Mouse (Mus musculus) forebrain, embryonic 15.5 days (tissue): Measurements from ENCODE around the gene Sfxn3. TPM values are rescaled to one million over a fixed set of nuclear protein-coding genes. Genes with fewer than 3 reads are reported as not detected.
"Not testable (repeated sequence)": the region's sequence is repeated elsewhere in the genome, so short reads cannot be mapped to it uniquely, and the experiment has no call there.

ENCODE experiments used
- ATAC-seq: fragments of 200-750 bp; cut with Nextera tagmentation; replicated peaks from 2 replicates; pipeline ENCODE4 v1.8.0; 2017; ENCODE audit warnings: mild to moderate bottlenecking, moderate TSS enrichment, moderate library complexity
- H3K27ac ChIP-seq: fragments of 300-500 bp; sonication (generic); replicated peaks from 2 replicates; pipeline ENCODE4 v1.5.1; 2015; ENCODE audit warnings: mild to moderate bottlenecking, inconsistent platforms
- H3K27me3 ChIP-seq: fragments of 300-500 bp; sonication (generic); 2 replicates; pipeline ENCODE4 v1.6.1; 2015; ENCODE audit warnings: inconsistent platforms
- H3K36me3 ChIP-seq: fragments of 300-500 bp; sonication (generic); 2 replicates; pipeline ENCODE4 v1.6.1; 2015; ENCODE audit warnings: mild to moderate bottlenecking, inconsistent platforms
- H3K4me1 ChIP-seq: fragments of 300-500 bp; sonication (generic); 2 replicates; pipeline ENCODE4 v1.6.1; 2015; ENCODE audit warnings: inconsistent platforms
- H3K4me2 ChIP-seq: fragments of 300-500 bp; sonication (generic); replicated peaks from 2 replicates; pipeline ENCODE4 v1.6.1; 2015; ENCODE audit warnings: mild to moderate bottlenecking, inconsistent platforms
- H3K4me3 ChIP-seq: fragments of 300-500 bp; sonication (generic); 2 replicates; pipeline ENCODE4 v1.5.1; 2015; ENCODE audit warnings: mild to moderate bottlenecking, inconsistent platforms
- H3K9ac ChIP-seq: fragments of 300-500 bp; sonication (generic); replicated peaks from 2 replicates; pipeline ENCODE4 v1.6.1; 2015; ENCODE audit warnings: mild to moderate bottlenecking, inconsistent platforms
- H3K9me3 ChIP-seq: fragments of 300-500 bp; sonication (generic); 2 replicates; pipeline ENCODE4 v1.6.1; 2016; ENCODE audit warnings: inconsistent platforms
- WGBS: fragments of 180-500 bp; shearing (Covaris S2); methylation state at CpG from one replicate; pipeline ENCODE4 v1.1.7; 2015; ENCODE audit warnings: mixed read lengths; 5-methylcytosine and 5-hydroxymethylcytosine counted together
- polyA plus RNA-seq: library from polyadenylated mRNA; unstranded; fragments of >200 nt; fragmentation: Nextera tagmentation; extraction: Ambion mirVana; gene quantifications from 2 replicates; pipeline ENCODE4 v1.2.1, GENCODE M21; 2015

The Sfxn3 gene
- polyA plus RNA-seq, 1 experiment from 2014 or later = 65.0 TPM

DNA sequence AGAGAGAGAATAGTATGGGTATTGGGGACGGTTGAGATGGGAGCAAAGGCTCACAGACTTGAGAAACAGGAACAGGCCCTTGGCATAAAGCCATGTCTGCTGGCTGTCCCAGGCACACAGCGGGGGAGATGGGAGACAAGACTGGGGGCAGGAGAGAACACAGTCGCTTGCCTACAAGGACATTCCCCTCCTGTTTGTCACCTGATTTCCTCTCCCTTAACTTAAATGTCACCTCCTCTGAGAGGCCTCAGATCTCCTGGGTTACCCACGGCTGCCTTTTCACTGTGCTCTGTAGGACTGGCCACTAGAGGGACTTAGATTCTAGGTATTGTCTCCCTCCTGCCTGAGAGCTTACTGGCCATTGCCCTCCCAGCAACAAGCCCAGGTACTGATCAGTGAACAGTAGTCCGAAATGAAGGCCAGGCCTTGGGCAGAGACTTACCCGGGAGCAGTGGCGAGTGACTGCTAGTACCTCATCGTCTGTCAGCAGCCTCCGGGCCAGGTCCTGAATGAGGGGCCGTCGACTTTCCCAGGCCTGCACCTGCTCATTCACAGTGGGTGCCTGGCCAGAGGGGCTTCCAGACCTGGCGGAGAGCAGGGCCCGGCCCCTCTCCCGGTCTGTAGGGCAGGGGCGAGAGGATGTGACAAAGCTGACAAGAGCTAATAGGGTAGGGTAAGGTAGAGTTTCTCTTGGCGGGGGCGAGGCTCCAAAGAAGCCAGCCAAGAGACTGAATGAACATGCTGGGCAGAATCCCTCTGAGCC lies 14.6 kb upstream of the Sfxn3 start:
- Histone ChIP-seq H3K9ac (no peak overlapping the region), H3K27me3 (no peaks in the 10 kb centered on the region), H3K36me3 (0 out of 2 replicates have a peak, but pooled peaks cover under 1% of the 10 kb centered on the region), H3K4me1 (peaks cover 9% of the 10 kb centered on the region), H3K4me3 (no peak overlapping the region), H3K9me3 (no peaks in the 10 kb centered on the region), H3K4me2 (no peak overlapping the region), H3K27ac (no peak overlapping the region)
- no peak for ATAC-seq
- 51% methylated on average over 17 of the region's 17 CpGs for WGBS

DNA sequence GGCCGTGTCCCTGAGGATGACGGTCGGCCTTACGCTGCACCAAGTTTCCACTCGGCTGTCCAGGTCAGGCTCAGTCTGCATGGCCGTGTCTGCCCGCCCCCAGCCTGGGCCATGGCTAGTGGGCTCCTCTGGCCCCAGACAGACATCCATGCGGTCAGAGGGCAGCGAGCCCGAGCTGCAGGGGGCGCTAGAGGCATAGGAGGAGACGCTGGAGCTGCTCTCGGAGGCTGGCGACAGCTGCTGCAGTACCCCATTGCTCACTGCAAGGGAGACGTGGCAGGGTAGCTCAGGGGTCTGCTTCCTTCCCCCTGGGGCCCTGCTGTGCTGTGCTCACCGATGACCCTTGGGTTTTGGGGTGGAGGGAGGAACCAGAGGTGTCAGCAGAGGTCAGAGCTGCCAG lies 10.4 kb upstream of the Sfxn3 start:
- Histone ChIP-seq H3K4me1 (no peaks in the 10 kb centered on the region; the same call in 1 of the 2 replicates), H3K27ac (no peak overlapping the region), H3K27me3 (no peaks in the 10 kb centered on the region; the same call in 1 of the 2 replicates), H3K36me3 (no peaks in the 10 kb centered on the region), H3K4me3 (no peak overlapping the region), H3K4me2 (no peak overlapping the region), H3K9ac (no peak overlapping the region), H3K9me3 (no peaks in the 10 kb centered on the region)
- ATAC-seq = no peak
- 33% methylated on average over 16 of the region's 16 CpGs for WGBS

DNA sequence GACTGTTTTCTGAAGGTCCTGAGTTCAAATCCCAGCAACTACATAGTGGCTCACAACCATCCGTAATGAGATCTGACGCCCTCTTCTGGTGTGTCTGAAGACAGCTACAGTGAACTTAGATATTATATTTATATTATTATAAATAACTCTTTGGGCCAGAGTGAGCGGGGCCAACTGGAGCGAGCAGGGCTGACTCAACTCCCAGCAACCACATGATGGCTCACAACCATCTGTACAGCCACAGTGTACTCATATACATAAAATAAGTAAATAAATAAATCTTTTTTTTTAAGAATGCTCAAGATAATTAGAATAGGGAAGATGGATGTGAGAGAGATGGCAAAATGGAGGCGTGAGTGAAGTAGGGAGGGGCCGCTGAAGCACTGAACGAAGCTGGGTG lies 9.1 kb upstream of the Sfxn3 start:
- H3K4me2 ChIP-seq, H3K36me3 ChIP-seq, H3K4me3 ChIP-seq, H3K27me3 ChIP-seq, ATAC-seq, H3K9ac ChIP-seq, H3K27ac ChIP-seq, H3K4me1 ChIP-seq, H3K9me3 ChIP-seq: not testable (repeated sequence)
- 93% methylated on average over 7 of the region's 7 CpGs for WGBS

DNA sequence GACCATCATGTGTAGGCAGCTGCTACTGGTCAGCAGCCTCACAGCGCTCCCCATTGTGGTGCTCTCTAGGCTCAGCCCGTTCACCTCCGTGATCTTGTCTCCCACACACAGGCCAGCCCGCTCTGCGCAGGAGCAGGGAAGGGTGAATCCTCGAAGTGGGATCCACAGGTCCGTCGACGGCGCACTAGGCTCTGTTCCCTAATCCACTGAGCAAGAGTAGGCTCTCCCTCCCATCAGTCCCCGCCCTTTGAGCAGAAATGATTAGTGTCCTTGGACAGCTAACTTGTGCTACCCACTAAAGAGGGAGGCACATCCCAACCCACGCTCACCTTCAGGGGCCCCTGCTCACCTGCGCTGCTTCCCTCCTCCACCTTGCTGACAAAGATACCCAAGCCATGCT lies 7.1 kb upstream of the Sfxn3 start:
- no peak overlapping the region for H3K27ac ChIP-seq
- ATAC-seq = no peak
- peaks cover under 1% of the 10 kb centered on the region for H3K27me3 ChIP-seq
- no peaks in the 10 kb centered on the region for H3K9me3 ChIP-seq
- no peak overlapping the region for H3K4me3 ChIP-seq
- 61% methylated on average over 13 of the region's 13 CpGs for WGBS
- no peak overlapping the region for H3K4me2 ChIP-seq
- H3K4me1 ChIP-seq = no peaks in the 10 kb centered on the region
- no peaks in the 10 kb centered on the region for H3K36me3 ChIP-seq
- H3K9ac ChIP-seq = no peak overlapping the region

DNA sequence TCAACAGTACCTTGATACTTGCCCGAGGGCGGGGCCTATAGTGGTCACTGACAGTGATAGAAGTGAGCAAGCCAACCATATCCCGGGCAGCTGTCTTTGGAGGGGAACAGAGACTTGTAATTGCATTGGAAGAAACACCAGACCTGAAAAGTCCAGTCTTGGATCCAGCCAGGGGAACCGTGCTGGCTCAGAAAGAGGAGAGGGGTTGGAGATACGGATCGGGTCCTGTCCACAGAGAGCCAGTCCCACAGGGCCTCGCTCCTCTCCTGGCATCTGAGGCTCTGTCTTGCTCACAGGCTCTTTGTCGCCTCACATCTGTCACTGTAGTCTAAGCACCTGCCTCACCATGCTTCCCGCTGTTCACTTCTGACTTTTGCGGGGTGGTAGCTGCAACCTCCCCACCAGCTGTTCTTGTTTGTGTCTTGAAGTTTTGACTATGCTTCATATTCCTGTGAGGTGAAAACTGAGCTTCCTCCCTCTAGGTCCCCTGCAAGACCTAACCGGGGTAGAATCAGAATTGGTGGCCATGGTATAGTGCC lies 2.8 kb upstream of the Sfxn3 start:
- peaks cover 8% of the 10 kb centered on the region for H3K27me3 ChIP-seq
- H3K36me3 ChIP-seq = no peaks in the 10 kb centered on the region
- no peak overlapping the region for H3K4me2 ChIP-seq
- peaks cover 26% of the 10 kb centered on the region for H3K4me1 ChIP-seq
- ATAC-seq = no peak
- WGBS = 70% methylated on average over 11 of the region's 11 CpGs
- H3K27ac ChIP-seq = no peak overlapping the region
- no peak overlapping the region for H3K9ac ChIP-seq
- H3K4me3 ChIP-seq = no peak overlapping the region
- no peaks in the 10 kb centered on the region for H3K9me3 ChIP-seq

DNA sequence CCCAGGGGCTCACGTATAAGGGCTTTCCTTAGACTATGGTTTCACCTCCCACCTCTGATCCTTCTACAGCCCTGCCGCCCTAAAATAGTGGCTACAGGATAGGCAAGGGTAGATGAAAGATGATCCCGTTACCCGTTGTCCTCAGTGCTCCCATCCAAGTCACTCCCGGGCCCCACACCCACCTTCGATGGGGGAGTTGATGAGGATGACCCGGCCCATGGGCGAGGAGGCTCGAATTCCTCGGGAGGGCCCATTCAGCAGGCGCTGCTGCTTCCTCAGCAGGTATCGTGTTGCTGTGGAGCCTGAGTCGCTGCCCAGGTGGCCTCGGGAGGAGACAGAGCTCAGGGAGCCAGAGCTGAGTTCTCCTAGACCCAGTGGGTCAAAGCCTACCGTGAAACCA lies 2.1 kb upstream of the Sfxn3 start:
- H3K4me3 ChIP-seq = no peak overlapping the region
- peaks cover 8% of the 10 kb centered on the region for H3K27me3 ChIP-seq
- 56% methylated on average over 15 of the region's 15 CpGs for WGBS
- no peaks in the 10 kb centered on the region for H3K9me3 ChIP-seq
- H3K9ac ChIP-seq = no peak overlapping the region
- ATAC-seq = no peak
- H3K4me1 ChIP-seq = peaks cover 34% of the 10 kb centered on the region
- peaks cover 5% of the 10 kb centered on the region; the same call in 1 of the 2 replicates for H3K36me3 ChIP-seq
- H3K27ac ChIP-seq = no peak overlapping the region
- no peak overlapping the region for H3K4me2 ChIP-seq

DNA sequence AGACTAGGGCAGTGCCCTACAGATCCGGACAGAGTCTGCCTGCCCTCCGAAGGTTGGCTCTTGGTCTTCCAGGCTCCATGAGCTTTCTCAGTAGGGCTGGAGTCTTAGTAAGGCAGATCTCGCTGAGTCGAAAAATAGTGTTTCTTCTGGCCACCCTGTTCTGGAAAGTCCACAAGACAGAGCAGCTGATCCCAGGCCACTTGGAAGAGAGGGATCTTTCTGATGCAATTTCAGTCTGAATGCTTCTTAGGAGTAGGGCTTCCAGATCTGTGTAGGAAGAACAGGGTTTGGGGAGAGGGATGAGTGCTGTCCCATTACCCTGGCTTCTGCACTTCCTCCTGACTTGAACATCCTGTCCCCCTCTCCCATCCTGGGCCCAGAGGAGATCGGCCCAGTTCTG lies 1.7 kb upstream of the Sfxn3 start, which contains the start of gene Pdzd7:
Gene Pdzd7 (minus strand): TSS at position 67 of the 400 bp plus-strand sequence.
- no peak for ATAC-seq
- Histone ChIP-seq H3K27me3 (peaks cover 8% of the 10 kb centered on the region), H3K4me3 (peak within 1 kb of the TSS; percentile 59), H3K27ac (peak within 1 kb of the TSS; percentile 97; the same call in 1 of the 2 replicates), H3K4me2 (peak within 1 kb of the TSS; percentile 64), H3K36me3 (peaks cover 5% of the 10 kb centered on the region), H3K9ac (peak within 1 kb of the TSS; percentile 67), H3K4me1 (peaks cover 37% of the 10 kb centered on the region), H3K9me3 (no peaks in the 10 kb centered on the region)
- WGBS = 79% methylated on average over 5 of the region's 5 CpGs

DNA sequence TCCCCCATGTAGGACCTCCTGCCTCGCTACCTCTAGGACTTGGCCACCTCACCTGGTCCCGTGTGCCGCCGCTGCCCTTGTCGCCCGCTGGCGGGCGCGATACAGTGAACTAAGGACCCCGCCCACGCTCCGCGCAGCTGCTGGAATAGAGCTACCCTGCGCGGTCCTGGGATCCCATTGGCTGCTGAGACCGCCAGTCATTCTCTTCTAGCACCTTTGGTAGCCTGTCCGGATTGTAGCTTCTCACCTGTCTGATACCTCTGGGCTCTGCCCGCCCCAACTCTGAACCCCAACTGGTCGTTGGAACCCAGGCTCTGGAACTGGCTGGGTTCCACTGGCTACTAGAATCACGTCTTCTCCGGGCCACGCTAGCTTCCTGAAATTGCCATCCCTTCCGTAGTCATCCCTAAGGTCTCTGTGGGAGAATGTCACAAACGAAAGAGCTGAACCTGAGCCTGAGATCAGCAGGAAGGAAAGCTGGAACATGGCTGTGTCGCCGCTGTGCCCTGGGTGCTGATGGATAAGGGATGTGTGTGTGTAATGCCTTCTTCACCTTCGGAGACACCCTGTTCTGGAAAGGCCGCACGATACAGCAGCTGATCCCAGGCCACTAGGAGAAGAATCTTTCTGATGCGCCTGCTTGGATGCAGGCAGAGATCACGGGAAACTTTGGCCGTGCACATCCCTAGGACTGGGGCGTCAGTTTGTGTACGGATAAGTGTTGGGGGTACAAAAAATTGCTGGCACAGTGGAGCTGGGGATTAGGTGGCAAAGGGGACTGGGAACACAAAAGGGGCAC lies 581 bp upstream of the Sfxn3 start:
- Histone ChIP-seq H3K4me2 (peak overlapping the region; percentile 64), H3K9ac (peak overlapping the region; percentile 67), H3K4me1 (peaks cover 42% of the 10 kb centered on the region), H3K4me3 (peak overlapping the region; percentile 59), H3K27ac (peak overlapping the region; percentile 97), H3K9me3 (no peaks in the 10 kb centered on the region), H3K36me3 (peaks cover 11% of the 10 kb centered on the region), H3K27me3 (peaks cover 8% of the 10 kb centered on the region; the same call in 1 of the 2 replicates)
- peak; percentile 69 for ATAC-seq
- WGBS = 1% methylated on average over 34 of the region's 34 CpGs

DNA sequence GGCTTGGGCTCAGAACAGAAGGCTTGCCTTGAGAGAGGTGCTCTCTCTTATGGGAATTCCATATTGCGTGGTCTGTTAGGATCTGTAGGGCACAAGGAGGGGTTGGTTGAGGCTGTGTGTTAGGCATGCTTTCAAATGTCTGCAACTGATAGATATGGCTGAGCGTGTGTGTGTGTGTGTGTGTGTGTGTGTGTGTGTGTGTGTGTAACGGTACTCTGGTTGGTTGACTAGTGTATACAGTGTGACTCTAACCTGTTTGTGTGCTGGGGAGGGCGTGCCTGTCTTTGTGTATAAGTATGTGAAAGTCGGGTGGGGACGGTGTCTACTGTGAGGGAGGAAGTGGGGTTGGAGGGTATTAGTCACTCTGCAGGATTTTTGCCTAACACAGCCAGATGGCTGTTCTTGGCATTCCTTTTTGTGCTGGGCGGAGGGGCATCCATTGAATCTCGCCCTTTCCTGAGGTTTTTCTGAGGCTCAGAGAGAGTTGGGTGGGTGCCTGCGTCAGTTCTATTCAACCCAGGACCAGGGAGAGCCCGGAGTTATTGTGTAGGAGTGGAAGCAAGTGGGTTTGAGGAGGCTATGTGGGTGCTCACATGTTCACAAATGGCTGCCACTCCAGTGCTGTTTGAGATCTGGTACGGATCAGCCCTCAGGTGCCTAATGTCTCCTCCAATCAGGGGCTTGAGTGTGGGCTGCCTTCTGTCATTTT lies 786 bp downstream of the Sfxn3 start:
- H3K9me3 ChIP-seq = no peaks in the 10 kb centered on the region
- peak; percentile 38 for ATAC-seq
- peak overlapping the region; percentile 67 for H3K9ac ChIP-seq
- peaks cover 21% of the 10 kb centered on the region for H3K36me3 ChIP-seq
- peak overlapping the region; percentile 59 for H3K4me3 ChIP-seq
- peak overlapping the region; percentile 97 for H3K27ac ChIP-seq
- peaks cover 42% of the 10 kb centered on the region for H3K4me1 ChIP-seq
- peaks cover 8% of the 10 kb centered on the region; the same call in 1 of the 2 replicates for H3K27me3 ChIP-seq
- H3K4me2 ChIP-seq = peak overlapping the region; percentile 64
- WGBS = 16% methylated on average over 11 of the region's 11 CpGs

DNA sequence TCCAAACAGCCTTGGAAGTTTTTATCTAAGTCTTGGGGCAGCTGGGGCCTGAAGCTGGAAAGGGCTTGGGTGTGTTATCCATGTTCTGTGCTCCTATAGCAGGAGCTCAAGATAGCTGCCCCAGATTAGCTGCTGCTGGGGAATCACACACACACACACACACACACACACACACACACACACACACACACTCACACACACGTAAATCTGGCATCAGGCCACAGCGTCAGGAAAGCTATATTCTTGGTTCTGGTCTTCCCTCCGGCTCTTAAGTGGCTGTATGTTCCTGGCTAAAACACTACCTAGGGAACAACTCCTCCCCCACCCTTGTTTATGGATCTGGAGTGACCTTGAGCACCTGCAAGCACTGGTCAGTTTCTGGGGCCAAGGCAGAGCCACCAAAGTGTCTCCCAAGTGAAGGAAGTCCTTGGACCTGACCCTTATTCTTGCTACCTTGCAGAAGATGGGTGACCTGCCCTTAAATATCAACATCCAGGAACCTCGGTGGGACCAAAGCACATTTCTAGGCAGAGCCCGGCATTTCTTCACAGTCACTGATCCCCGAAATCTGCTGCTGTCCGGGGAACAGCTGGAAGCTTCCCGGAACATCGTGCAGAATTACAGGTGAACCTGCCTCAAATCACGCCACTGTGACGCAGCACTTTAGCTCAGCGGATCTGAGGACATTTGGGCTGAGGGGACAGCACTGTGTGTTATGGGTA lies 1.5 kb downstream of the Sfxn3 start:
- H3K4me3 ChIP-seq = peak overlapping the region; percentile 59

DNA sequence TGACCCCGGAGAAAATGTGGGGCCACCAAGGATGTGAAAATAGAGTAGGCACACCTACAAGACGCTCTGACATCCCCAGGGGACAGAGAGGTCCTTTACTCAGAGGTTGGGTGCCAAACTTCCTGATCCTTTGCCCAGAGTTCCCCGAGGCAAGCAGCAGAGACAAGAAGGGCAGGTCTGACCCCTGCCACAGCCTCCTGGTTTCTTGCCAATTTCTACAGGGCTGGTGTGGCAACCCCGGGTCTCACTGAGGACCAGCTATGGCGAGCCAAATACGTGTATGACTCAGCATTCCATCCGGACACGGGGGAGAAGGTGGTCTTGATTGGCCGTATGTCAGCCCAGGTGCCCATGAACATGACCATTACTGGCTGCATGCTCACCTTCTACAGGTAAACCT lies 2.2 kb downstream of the Sfxn3 start:
- no peak for ATAC-seq
- H3K9me3 ChIP-seq = no peaks in the 10 kb centered on the region
- no peak overlapping the region for H3K9ac ChIP-seq
- peaks cover 42% of the 10 kb centered on the region for H3K4me1 ChIP-seq
- H3K36me3 ChIP-seq = peaks cover 33% of the 10 kb centered on the region
- 81% methylated on average over 9 of the region's 9 CpGs for WGBS
- H3K4me3 ChIP-seq = no peak overlapping the region
- no peak overlapping the region for H3K27ac ChIP-seq
- peak overlapping the region; percentile 64; the same call in 1 of the 2 replicates for H3K4me2 ChIP-seq
- peaks cover 8% of the 10 kb centered on the region; the same call in 1 of the 2 replicates for H3K27me3 ChIP-seq

More for the DNA sequence above, 1.5 kb downstream of the Sfxn3 start:
- H3K9me3 ChIP-seq = no peaks in the 10 kb centered on the region
- H3K36me3 ChIP-seq = peaks cover 28% of the 10 kb centered on the region
- WGBS = 78% methylated on average over 12 of the region's 12 CpGs
- H3K4me1 ChIP-seq = peaks cover 42% of the 10 kb centered on the region
- peaks cover 8% of the 10 kb centered on the region; the same call in 1 of the 2 replicates for H3K27me3 ChIP-seq
- peak overlapping the region; percentile 64 for H3K4me2 ChIP-seq
- H3K27ac ChIP-seq = peak overlapping the region; percentile 97
- peak overlapping the region; percentile 67 for H3K9ac ChIP-seq
- no peak for ATAC-seq
